In the genomic region with DNA sequence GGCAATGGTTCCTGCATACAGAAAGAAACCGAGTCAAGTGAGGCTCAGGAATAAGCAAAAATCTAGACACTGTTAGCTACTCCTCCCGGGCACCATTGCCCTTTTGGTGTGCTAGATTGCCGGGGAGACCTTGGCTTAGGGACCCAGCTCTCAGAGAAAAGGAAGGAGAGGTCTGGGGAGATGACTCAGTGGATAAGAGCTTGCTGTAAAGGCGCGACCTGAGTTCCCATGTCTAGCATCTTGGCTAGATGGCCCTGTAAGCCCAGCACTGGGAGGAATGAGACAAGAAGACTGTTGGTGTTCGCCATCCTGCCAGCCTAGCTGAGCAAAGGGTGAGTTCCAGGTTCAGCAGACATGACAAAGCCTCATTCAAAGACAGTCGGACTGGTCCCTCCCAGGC, we compare ENCODE assay signal across 22 mouse cellular contexts.
DNase-seq lines count a peak whose midpoint lies in the region; ATAC-seq lines count a peak whose summit lies in the region.
"Had no signal": no experiment of that assay in that cellular context is flagged by ENCODE, and none has a peak within 500 bp of the region (broad histone marks: within the 10 kb centered on the region; RNA-seq: fewer than 3 reads in every experiment).

No protein-coding gene starts in this region.

- H3K9ac ChIP-seq in heart, embryonic 15.5 days = no peak overlapping the region
- H3K9ac ChIP-seq: forebrain, postnatal 0 days; hindbrain, embryonic 13.5 days; intestine, embryonic 15.5 days had no signal

- H3K36me3 ChIP-seq in heart, embryonic 15.5 days = no peaks in the 10 kb centered on the region
- H3K36me3 ChIP-seq: hindbrain, embryonic 13.5 days; intestine, embryonic 15.5 days had no signal

- ATAC-seq in heart, embryonic 15.5 days (replicated peaks; ENCODE audit: insufficient number of reproducible peaks, insufficient read depth, low FRiP score, low read depth) = no peak
- ATAC-seq: CD4-positive, CD25-positive, alpha-beta regulatory T cell, adult 4 months; forebrain, embryonic 14.5 days; forebrain, postnatal 0 days; hindbrain, embryonic 16.5 days; intestine, embryonic 15.5 days had no signal

- peaks cover 8% of the 10 kb centered on the region for H3K4me1 ChIP-seq in heart, embryonic 15.5 days (replicated peaks)
- H3K4me1 ChIP-seq: hindbrain, embryonic 10.5 days; hindbrain, embryonic 13.5 days; intestine, embryonic 15.5 days had no signal

- no peaks in the 10 kb centered on the region for H3K27me3 ChIP-seq in heart, embryonic 15.5 days
- H3K27me3 ChIP-seq: intestine, embryonic 15.5 days had no signal

- 0 out of 2 replicates have a peak overlapping the region, but pooled peaks have one; percentile 24 for H3K27ac ChIP-seq in heart, embryonic 15.5 days
- H3K27ac ChIP-seq: gastrocnemius, adult 2 months; hindbrain, embryonic 10.5 days; hindbrain, embryonic 13.5 days; intestine, embryonic 15.5 days had no signal

- H3K4me3 ChIP-seq in heart, embryonic 15.5 days = no peak overlapping the region
- H3K4me3 ChIP-seq: gastrocnemius, adult 2 months; hindbrain, embryonic 10.5 days; hindbrain, embryonic 13.5 days; intestine, embryonic 15.5 days had no signal

- H3K9me3 ChIP-seq in heart, embryonic 15.5 days (replicated peaks) = no peaks in the 10 kb centered on the region
- H3K9me3 ChIP-seq: hindbrain, embryonic 10.5 days; hindbrain, embryonic 13.5 days; intestine, embryonic 15.5 days had no signal

- H3K4me2 ChIP-seq in heart, embryonic 15.5 days = no peak overlapping the region
- H3K4me2 ChIP-seq: hindbrain, embryonic 13.5 days; intestine, embryonic 15.5 days had no signal

- WGBS in heart, embryonic 15.5 days = 79% methylated on average over 7 of the region's 7 CpGs

- DNase-seq in heart, adult 11 months = peak; percentile 68
- DNase-seq in heart, adult 8-10 months (ENCODE audit: low spot score) = no peak
- DNase-seq in heart, adult 9 months (ENCODE audit: low spot score in 2 of 2) = no peak
- peak; percentile 11 for DNase-seq in 3T3-L1 (ENCODE audit: low read depth, low spot score)
- DNase-seq in spleen, postnatal 36 days (ENCODE audit: low spot score in 2 of 2) = no peak
- DNase-seq: adrenal gland, postnatal 25 days; cerebellum, adult 18-20 months; cerebellum, adult 9-10 months; cerebellum, postnatal 14 days; forebrain, postnatal 0 days; gastrocnemius, adult 2 months; gastrocnemius, postnatal 14 days; heart, postnatal 14 days; kidney, adult 11 months; kidney, adult 8-10 months had no signal

Comparison
In these comparisons a context has a peak if more than half of its experiments do, and no peak if none do; other contexts are left out.
1. DNase-seq: peak in heart, adult 11 months (single experiment) and 3T3-L1 (single experiment); none in heart, adult 8-10 months (single experiment), heart, adult 9 months (0 of 2) and spleen, postnatal 36 days (0 of 2).